Mouse (Mus musculus) limb, embryonic 15.5 days (tissue): ENCODE data around the gene Kncn. TPM values are rescaled to one million over a fixed set of nuclear protein-coding genes. Genes with fewer than 3 reads are reported as not detected.

Experiments used
- ATAC-seq: fragments of 200-750 bp; cut with Nextera tagmentation; 2 replicates; pipeline ENCODE4 v1.8.0; 2017; ENCODE audit warnings: low read depth, moderate TSS enrichment; ENCODE audit not compliant: insufficient number of reproducible peaks, low FRiP score, low TSS enrichment
- H3K27ac ChIP-seq: fragments of 300-500 bp; sonication (generic); 2 replicates; pipeline ENCODE4 v1.5.1; 2015; ENCODE audit warnings: moderate library complexity, mild to moderate bottlenecking, inconsistent platforms
- H3K27me3 ChIP-seq: fragments of 300-500 bp; sonication (generic); 2 replicates; pipeline ENCODE4 v1.6.1; 2015; ENCODE audit warnings: inconsistent platforms
- H3K36me3 ChIP-seq: fragments of 300-500 bp; sonication (generic); 2 replicates; pipeline ENCODE4 v1.6.1; 2015; ENCODE audit warnings: inconsistent platforms
- H3K4me1 ChIP-seq: fragments of 300-500 bp; sonication (generic); 2 replicates; pipeline ENCODE4 v1.6.1; 2015; ENCODE audit warnings: inconsistent platforms
- H3K4me2 ChIP-seq: fragments of 300-500 bp; sonication (generic); 2 replicates; pipeline ENCODE4 v1.6.1; 2015; ENCODE audit warnings: mild to moderate bottlenecking, inconsistent platforms
- H3K4me3 ChIP-seq: fragments of 300-500 bp; sonication (generic); 2 replicates; pipeline ENCODE4 v1.5.1; 2015; ENCODE audit warnings: mild to moderate bottlenecking, inconsistent platforms
- H3K9ac ChIP-seq: fragments of 300-500 bp; sonication (generic); 2 replicates; pipeline ENCODE4 v1.6.1; 2015; ENCODE audit warnings: inconsistent platforms
- H3K9me3 ChIP-seq: fragments of 300-500 bp; sonication (generic); 2 replicates; pipeline ENCODE4 v1.6.1; 2016; ENCODE audit warnings: inconsistent platforms
- WGBS: fragments of 180-500 bp; shearing (Covaris S2); methylation state at CpG from one replicate; pipeline ENCODE4 v1.1.7; 2015; 5-methylcytosine and 5-hydroxymethylcytosine counted together
- polyA plus RNA-seq: library from polyadenylated mRNA; unstranded; fragments of >200 nt; fragmentation: Nextera tagmentation; extraction: Ambion mirVana; gene quantifications from 2 replicates; pipeline ENCODE4 v1.2.1, GENCODE M21; 2015

Kncn gene
- polyA plus RNA-seq, 1 experiment from 2014 or later: not detected

DNA sequence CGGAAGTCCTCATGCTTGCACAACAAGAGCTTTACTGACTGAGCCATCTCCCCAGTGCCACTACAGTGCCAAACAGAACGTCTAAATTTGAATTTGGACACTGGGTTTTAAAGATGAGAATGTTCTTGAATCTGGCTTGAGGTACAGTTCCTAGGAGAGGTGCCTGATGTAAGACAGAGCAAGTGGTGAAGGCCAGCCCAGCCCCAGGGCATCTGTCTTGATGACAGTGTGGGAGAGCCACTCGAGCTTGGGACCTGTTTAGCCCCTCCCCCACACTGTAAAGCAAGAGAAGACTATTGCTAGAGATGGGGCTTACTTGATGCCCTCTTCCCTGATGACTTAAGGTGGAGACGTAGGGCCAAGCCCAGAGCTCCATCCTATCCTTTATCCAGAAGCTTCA is 2.0 kb upstream of the Kncn start:
- Histone ChIP-seq H3K4me2 (no peak overlapping the region), H3K4me3 (no peak overlapping the region), H3K27ac (no peak overlapping the region), H3K27me3 (peaks cover 4% of the 10 kb centered on the region; the same call in 1 of the 2 replicates), H3K4me1 (peaks cover 3% of the 10 kb centered on the region; the same call in 1 of the 2 replicates), H3K9me3 (no peaks in the 10 kb centered on the region), H3K9ac (no peak overlapping the region), H3K36me3 (peaks cover 2% of the 10 kb centered on the region)
- no peak for ATAC-seq
- 53% methylated on average over 4 of the region's 4 CpGs for WGBS

- Histone ChIP-seq H3K4me1 (peaks cover 9% of the 10 kb centered on the region), H3K36me3 (no peaks in the 10 kb centered on the region), H3K9ac (no peak overlapping the region), H3K27me3 (peaks cover 25% of the 10 kb centered on the region), H3K27ac (no peak overlapping the region), H3K4me2 (no peak overlapping the region), H3K4me3 (no peak overlapping the region), H3K9me3 (no peaks in the 10 kb centered on the region)
- no peak for ATAC-seq
- 74% methylated on average over 3 of the region's 3 CpGs for WGBS
These were observed 1.6 kb downstream of the Kncn start for GRCm38 (mm10) chr4:115885846-115886245.

- H3K36me3 ChIP-seq: no peaks in the 10 kb centered on the region
- no peak overlapping the region for H3K27ac ChIP-seq
- no peak overlapping the region for H3K4me3 ChIP-seq
- 24% methylated on average over 1 of the region's 1 CpGs for whole genome bisulfite sequencing
- peaks cover 9% of the 10 kb centered on the region for H3K4me1 ChIP-seq
- no peak overlapping the region for H3K9ac ChIP-seq
- peaks cover 35% of the 10 kb centered on the region for H3K27me3 ChIP-seq
- no peak overlapping the region for H3K4me2 ChIP-seq
- H3K9me3 ChIP-seq: no peaks in the 10 kb centered on the region
- no peak for ATAC-seq
These were observed 2.7 kb downstream of the Kncn start for GRCm38 (mm10) chr4:115886875-115887274.

- no peak for ATAC-seq
- Histone ChIP-seq H3K4me1 (peaks cover 9% of the 10 kb centered on the region), H3K4me3 (peak overlapping the region; percentile 21), H3K9ac (no peak overlapping the region), H3K4me2 (peak overlapping the region; percentile 42), H3K9me3 (no peaks in the 10 kb centered on the region), H3K27me3 (peaks cover 47% of the 10 kb centered on the region), H3K36me3 (no peaks in the 10 kb centered on the region), H3K27ac (no peak overlapping the region)
- 9% methylated on average over 6 of the region's 6 CpGs for WGBS
These were observed 5.9 kb downstream of the Kncn start for GRCm38 (mm10) chr4:115890066-115890465.

- under 1% methylated on average over 31 of the region's 31 CpGs for WGBS
- ATAC-seq: no peak
- H3K9ac ChIP-seq: no peak within 1 kb of the TSS
- H3K4me1 ChIP-seq: peaks cover 9% of the 10 kb centered on the region
- peaks cover 46% of the 10 kb centered on the region for H3K27me3 ChIP-seq
- H3K4me2 ChIP-seq: peak within 1 kb of the TSS; percentile 42
- no peaks in the 10 kb centered on the region for H3K36me3 ChIP-seq
- H3K9me3 ChIP-seq: no peaks in the 10 kb centered on the region
- peak within 1 kb of the TSS; percentile 21 for H3K4me3 ChIP-seq
- no peak within 1 kb of the TSS for H3K27ac ChIP-seq
These were observed 6.4 kb downstream of the Kncn start, which contains the start of gene 6430628N08Rik for GRCm38 (mm10) chr4:115890553-115890952. Gene 6430628N08Rik, plus strand, starts transcription at chr4:115890665.

GRCm38 (mm10) chr4:115894281-115894680 is 10.1 kb downstream of the Kncn start:
- peaks cover 17% of the 10 kb centered on the region for H3K4me1 ChIP-seq
- no peaks in the 10 kb centered on the region for H3K9me3 ChIP-seq
- 22% methylated on average over 3 of the region's 3 CpGs for WGBS

GRCm38 (mm10) chr4:115897901-115898631 is 13.9 kb downstream of the Kncn start:
- Histone ChIP-seq H3K9me3 (no peaks in the 10 kb centered on the region), H3K36me3 (no peaks in the 10 kb centered on the region), H3K4me1 (peaks cover 8% of the 10 kb centered on the region), H3K9ac (peak overlapping the region; percentile 33), H3K4me2 (peak overlapping the region; percentile 79), H3K27ac (no peak overlapping the region), H3K27me3 (peaks cover 80% of the 10 kb centered on the region), H3K4me3 (peak overlapping the region; percentile 38)
- 2% methylated on average over 56 of the region's 56 CpGs for WGBS
- ATAC-seq: no peak

More at GRCm38 (mm10) chr4:115894281-115894680, 10.1 kb downstream of the Kncn start:
- no peak overlapping the region for H3K4me3 ChIP-seq
- H3K27me3 ChIP-seq: peaks cover 78% of the 10 kb centered on the region
- no peak for ATAC-seq
- H3K4me2 ChIP-seq: no peak overlapping the region
- H3K36me3 ChIP-seq: no peaks in the 10 kb centered on the region
- no peak overlapping the region for H3K9ac ChIP-seq
- no peak overlapping the region for H3K27ac ChIP-seq

- Histone ChIP-seq H3K4me2 (no peak overlapping the region), H3K36me3 (no peaks in the 10 kb centered on the region), H3K4me3 (no peak overlapping the region), H3K9ac (no peak overlapping the region), H3K27ac (no peak overlapping the region), H3K9me3 (no peaks in the 10 kb centered on the region), H3K4me1 (peaks cover 7% of the 10 kb centered on the region), H3K27me3 (peaks cover 88% of the 10 kb centered on the region)
- ATAC-seq: no peak
- 16% methylated on average over 5 of the region's 5 CpGs for WGBS
These were observed 18.6 kb downstream of the Kncn start for GRCm38 (mm10) chr4:115902816-115903215.

DNA sequence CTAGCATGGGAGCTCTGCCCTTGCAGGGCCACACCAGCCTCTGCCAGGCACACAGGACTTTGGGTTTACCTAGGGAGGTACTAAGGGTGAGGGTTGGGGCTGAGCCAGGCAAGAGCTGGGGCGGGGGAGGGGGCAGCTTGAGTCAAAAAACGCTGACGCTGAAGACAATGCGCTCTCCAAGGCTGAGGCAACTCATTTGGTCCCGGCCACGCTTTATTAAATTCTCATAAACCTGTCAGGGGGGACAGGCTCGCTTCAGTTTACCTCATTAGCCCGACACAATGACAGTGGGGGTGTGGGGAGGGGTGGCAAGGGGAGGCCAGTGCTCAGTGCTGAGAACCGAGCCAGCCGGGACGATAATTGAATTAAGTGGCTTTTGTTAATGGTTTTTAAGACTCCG is 20.2 kb downstream of the Kncn start:
- Histone ChIP-seq H3K4me1 (peaks cover 11% of the 10 kb centered on the region), H3K4me3 (no peak overlapping the region), H3K9ac (no peak overlapping the region), H3K9me3 (no peaks in the 10 kb centered on the region), H3K27ac (no peak overlapping the region), H3K4me2 (no peak overlapping the region), H3K27me3 (peaks cover 86% of the 10 kb centered on the region), H3K36me3 (no peaks in the 10 kb centered on the region)
- no peak for ATAC-seq
- WGBS: 9% methylated on average over 12 of the region's 12 CpGs

DNA sequence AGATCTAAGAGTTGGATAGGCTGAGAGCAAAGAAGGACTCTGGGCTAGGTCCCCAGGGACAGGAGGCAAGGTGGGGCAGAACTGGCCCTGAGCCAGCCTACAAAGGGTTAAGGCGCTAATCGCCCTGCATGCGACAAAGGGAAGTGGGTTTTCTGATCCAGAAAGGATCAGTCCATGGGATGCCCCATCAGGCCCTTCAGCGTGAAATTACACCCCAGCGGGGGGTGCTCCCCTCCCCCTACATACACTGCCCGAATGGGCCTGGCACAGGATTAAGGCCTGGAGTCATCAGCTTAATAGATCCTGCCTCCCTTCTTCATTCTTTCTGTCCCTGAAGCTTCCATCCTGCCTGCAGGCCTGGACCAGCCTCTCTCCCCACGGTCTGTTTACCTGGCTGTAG is 21.5 kb downstream of the Kncn start:
- Histone ChIP-seq H3K9me3 (no peaks in the 10 kb centered on the region), H3K4me2 (no peak overlapping the region), H3K4me1 (peaks cover 11% of the 10 kb centered on the region), H3K9ac (no peak overlapping the region), H3K4me3 (no peak overlapping the region), H3K27me3 (peaks cover 73% of the 10 kb centered on the region), H3K27ac (no peak overlapping the region), H3K36me3 (no peaks in the 10 kb centered on the region)
- ATAC-seq: no peak
- WGBS: 12% methylated on average over 7 of the region's 7 CpGs

DNA sequence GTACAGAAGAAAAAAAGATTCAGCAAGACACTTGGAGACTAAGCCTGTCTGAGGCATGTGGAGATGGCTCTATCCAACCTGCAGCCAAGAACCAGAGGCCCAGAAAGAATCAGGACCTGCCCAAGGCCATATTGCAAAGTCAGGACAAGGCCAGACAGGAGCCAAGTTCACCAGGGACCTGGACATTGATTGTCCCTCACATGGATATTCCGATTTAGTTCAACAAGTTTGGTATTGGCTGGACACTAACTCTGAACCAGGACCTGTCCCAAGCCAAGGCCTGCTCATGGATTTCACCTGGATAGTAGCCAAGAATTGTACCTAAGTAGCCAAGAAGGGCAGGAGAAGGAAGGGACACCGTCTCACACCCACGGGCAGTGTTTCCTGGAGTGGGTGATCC is 22.6 kb downstream of the Kncn start:
- H3K27me3 ChIP-seq: peaks cover 64% of the 10 kb centered on the region
- no peak for ATAC-seq
- peaks cover 11% of the 10 kb centered on the region for H3K4me1 ChIP-seq
- no peak overlapping the region for H3K27ac ChIP-seq
- no peaks in the 10 kb centered on the region for H3K9me3 ChIP-seq
- H3K36me3 ChIP-seq: no peaks in the 10 kb centered on the region
- no peak overlapping the region for H3K9ac ChIP-seq
- 83% methylated on average over 3 of the region's 3 CpGs for WGBS
- no peak overlapping the region for H3K4me2 ChIP-seq
- H3K4me3 ChIP-seq: no peak overlapping the region

- Histone ChIP-seq H3K4me1 (peaks cover 11% of the 10 kb centered on the region), H3K27me3 (peaks cover 55% of the 10 kb centered on the region), H3K9me3 (no peaks in the 10 kb centered on the region), H3K4me3 (no peak overlapping the region), H3K4me2 (no peak overlapping the region), H3K9ac (no peak overlapping the region), H3K36me3 (no peaks in the 10 kb centered on the region), H3K27ac (0 out of 2 replicates have a peak overlapping the region, but pooled peaks have one; percentile 48)
- ATAC-seq: no peak
- 50% methylated on average over 1 of the region's 1 CpGs for WGBS
These were observed 23.8 kb downstream of the Kncn start for GRCm38 (mm10) chr4:115907994-115908393.
